Mouse (Mus musculus) C2C12 (cell line): Measurements from ENCODE around the gene Hoxb8. TPM values are rescaled to one million over a fixed set of nuclear protein-coding genes. Genes with fewer than 3 reads are reported as not detected.
A peak's percentile ranks its signal among the peaks of the same experiment; 100 is the strongest.

Experiments
- H3K27me3 ChIP-seq: one replicate; pipeline ENCODE4 v1.6.1; 2011; ENCODE audit not compliant: control insufficient read depth, insufficient read depth, insufficient read length
- H3K36me3 ChIP-seq: one replicate; pipeline ENCODE4 v1.6.1; 2011; ENCODE audit not compliant: control insufficient read depth, insufficient read depth
- H3K4me3 ChIP-seq: one replicate; pipeline ENCODE4 v1.5.1; 2011; ENCODE audit warnings: mild to moderate bottlenecking, control low read depth; ENCODE audit not compliant: poor library complexity, insufficient read depth, severe bottlenecking
- H3K79me2 ChIP-seq: one replicate; pipeline ENCODE4 v1.6.1; 2011; ENCODE audit not compliant: control insufficient read depth, insufficient read depth
- H3K79me3 ChIP-seq: one replicate; pipeline ENCODE4 v1.6.1; 2011; ENCODE audit warnings: low read depth, control low read depth
- H3ac ChIP-seq: one replicate; pipeline ENCODE3; 2011; ENCODE audit warnings: low read depth; ENCODE audit not compliant: control insufficient read depth, insufficient read length
- CEBPB ChIP-seq: IDR thresholded peaks from one replicate; pipeline ENCODE4 v1.6.1; 2011; ENCODE audit warnings: low read depth, mild to moderate bottlenecking, control low read depth, moderate library complexity
- CTCF ChIP-seq: IDR thresholded peaks from one replicate; pipeline ENCODE4 v1.5.1; 2011; ENCODE audit not compliant: control insufficient read depth, insufficient read depth, insufficient read length
- FOSL1 ChIP-seq: IDR thresholded peaks from one replicate; pipeline ENCODE4 v1.8.0; 2011; ENCODE audit warnings: mild to moderate bottlenecking, low read length; ENCODE audit not compliant: poor library complexity, insufficient read depth, severe bottlenecking
- MAX ChIP-seq: IDR thresholded peaks from one replicate; pipeline ENCODE4 v1.6.1; 2011; ENCODE audit warnings: mild to moderate bottlenecking, control low read depth
- MYOD1 ChIP-seq: IDR thresholded peaks from one replicate; pipeline ENCODE4 v1.6.1; 2011; ENCODE audit warnings: low read depth; ENCODE audit not compliant: control insufficient read depth, insufficient read length
- MYOG ChIP-seq: IDR thresholded peaks from one replicate; pipeline ENCODE4 v1.6.1; 2011; ENCODE audit not compliant: control insufficient read depth, insufficient read length; ENCODE audit errors: extremely low read depth
- USF1 ChIP-seq: IDR thresholded peaks from one replicate; pipeline ENCODE4 v1.6.1; 2011; ENCODE audit warnings: low read depth, mild to moderate bottlenecking, control low read depth, moderate library complexity
- polyA plus RNA-seq: library from polyadenylated mRNA; unstranded; fragments of >200 nt; fragmentation: generic; extraction: Trizol; gene quantifications from one replicate; pipeline ENCODE4 v1.2.1, GENCODE M21; 2012; ENCODE audit warnings: missing spikeins

Hoxb8 gene
- polyA plus RNA-seq, 1 experiment: 0.02 TPM

DNA sequence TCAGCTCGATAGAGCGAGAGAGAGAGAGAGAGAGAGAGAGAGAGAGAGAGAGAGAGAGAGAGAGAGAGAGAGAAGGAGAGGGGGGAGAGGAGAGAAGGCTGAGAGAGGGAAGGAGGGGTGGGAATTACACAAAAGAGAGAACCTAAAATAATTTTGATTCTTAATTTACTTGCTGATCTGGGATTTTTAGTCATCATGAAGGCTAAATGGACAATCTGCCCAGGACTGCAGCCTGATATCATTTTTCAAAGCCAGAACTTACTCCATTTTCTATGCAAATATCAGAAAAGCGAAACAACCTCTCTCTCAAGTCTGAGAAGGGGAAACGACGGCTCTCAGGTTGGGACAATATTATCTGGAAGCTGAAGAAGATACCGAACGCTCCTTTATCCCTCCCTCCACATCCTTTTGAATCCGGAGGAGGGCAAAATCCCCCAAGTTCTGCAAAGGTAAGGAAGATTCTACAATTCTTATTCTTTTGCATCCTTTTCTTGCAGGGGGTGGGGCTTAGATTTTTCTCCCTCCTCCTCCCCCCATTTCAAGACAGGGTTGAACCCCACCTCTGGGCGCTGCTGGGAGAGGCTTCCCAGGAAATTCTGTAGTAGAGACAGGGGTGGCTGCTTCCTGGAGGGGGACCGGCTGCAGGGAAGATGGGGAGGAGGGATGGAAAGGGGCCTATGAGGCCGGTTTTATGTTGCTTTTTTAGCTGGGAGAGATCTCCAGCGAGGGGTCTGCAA is 11.0 kb downstream of the Hoxb8 start:
- peak overlapping the region; percentile 52 for H3ac ChIP-seq
- no peak for TF ChIP-seq MYOD1
- TF ChIP-seq CEBPB: no peak
- TF ChIP-seq USF1: no peak
- no peak for TF ChIP-seq MYOG
- no peak for TF ChIP-seq MAX
- TF ChIP-seq FOSL1: no peak
- no peak for TF ChIP-seq CTCF
- no peaks in the 10 kb centered on the region for H3K79me3 ChIP-seq
- no peak overlapping the region for H3K4me3 ChIP-seq
- H3K27me3 ChIP-seq: peaks cover 88% of the 10 kb centered on the region
- no peaks in the 10 kb centered on the region for H3K36me3 ChIP-seq
- no peaks in the 10 kb centered on the region for H3K79me2 ChIP-seq

DNA sequence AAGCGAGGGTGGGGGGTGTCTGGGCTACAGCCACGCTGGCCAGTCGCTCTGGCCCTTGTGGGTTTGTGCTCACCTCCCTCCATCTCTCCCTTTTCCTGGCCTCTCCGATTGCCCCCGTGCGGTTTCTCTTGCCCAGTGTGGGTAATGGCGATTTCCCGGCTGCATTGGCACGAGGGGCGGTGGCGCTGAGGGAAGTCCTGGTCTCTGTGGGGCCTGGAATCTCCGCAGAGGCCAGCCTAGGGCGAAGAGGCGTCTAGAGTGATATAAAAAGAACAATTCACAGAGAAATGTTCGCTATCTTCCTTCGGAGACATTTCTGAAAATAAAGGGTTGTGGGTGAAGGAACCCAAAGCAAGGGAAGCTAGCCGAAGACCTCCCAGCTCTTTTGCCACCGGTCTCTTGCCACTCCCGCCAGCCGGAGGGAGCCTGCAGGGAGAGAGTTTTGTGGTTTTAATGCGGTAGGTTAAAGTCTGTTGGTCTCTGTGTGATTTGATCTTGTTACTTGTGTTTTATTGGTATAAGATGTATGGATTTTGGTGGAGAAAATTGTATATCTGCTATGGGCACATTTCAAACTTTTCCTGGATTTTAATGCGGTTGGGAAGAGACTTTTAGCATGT is 11.7 kb downstream of the Hoxb8 start:
- H3K79me3 ChIP-seq: no peaks in the 10 kb centered on the region
- no peaks in the 10 kb centered on the region for H3K79me2 ChIP-seq
- no peaks in the 10 kb centered on the region for H3K36me3 ChIP-seq
- H3K27me3 ChIP-seq: peaks cover 87% of the 10 kb centered on the region
- TF ChIP-seq USF1: no peak
- no peak for TF ChIP-seq CTCF
- TF ChIP-seq MYOD1: no peak
- TF ChIP-seq MYOG: no peak
- TF ChIP-seq CEBPB: no peak
- TF ChIP-seq FOSL1: no peak
- TF ChIP-seq MAX: no peak
- no peak overlapping the region for H3K4me3 ChIP-seq
- peak overlapping the region; percentile 52 for H3ac ChIP-seq

DNA sequence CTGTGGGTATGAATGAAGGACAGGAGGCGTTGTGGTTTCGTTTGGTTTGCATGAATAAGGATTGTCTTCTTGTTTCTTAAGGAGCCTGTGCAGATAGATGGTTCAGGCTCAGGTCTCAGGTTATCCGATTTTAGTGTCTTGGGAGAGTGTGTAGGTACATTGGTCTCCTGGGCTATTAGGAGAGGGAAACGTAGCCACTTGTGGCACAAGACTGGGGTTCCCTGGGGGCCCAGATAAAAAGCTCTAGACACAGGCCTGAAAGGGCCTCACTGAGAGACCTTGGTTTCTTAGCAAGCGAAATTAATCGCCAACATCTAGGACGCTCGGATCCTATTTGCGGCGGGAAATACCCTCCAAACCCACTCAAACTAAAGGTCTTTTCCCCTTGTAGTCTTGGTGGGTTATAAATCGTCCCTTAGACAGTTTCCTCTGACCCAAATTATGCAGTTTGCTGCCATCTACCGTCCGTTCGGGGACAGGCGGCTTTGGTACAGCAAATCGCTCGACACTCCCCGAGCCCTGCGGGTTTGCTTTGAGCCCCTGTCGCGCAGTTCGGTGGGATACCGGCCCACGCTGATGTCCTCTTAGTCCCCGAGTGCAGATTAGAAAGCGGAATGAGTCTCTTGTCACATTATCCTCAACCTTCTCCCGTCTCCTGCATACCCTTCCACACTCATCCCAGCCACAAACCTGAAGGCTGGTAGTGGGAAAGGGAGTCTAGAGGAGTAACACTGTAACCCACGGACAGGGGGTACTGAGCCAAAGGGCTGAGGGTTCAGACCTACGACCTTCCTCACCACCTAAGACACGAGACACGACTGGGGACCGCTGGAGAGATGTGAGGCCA is 12.8 kb downstream of the Hoxb8 start:
- peaks cover 87% of the 10 kb centered on the region for H3K27me3 ChIP-seq
- H3K79me3 ChIP-seq: no peaks in the 10 kb centered on the region
- H3K36me3 ChIP-seq: no peaks in the 10 kb centered on the region
- H3K79me2 ChIP-seq: no peaks in the 10 kb centered on the region
- TF ChIP-seq CEBPB: no peak
- peak; percentile 70 for TF ChIP-seq CTCF
- no peak overlapping the region for H3ac ChIP-seq
- H3K4me3 ChIP-seq: no peak overlapping the region

DNA sequence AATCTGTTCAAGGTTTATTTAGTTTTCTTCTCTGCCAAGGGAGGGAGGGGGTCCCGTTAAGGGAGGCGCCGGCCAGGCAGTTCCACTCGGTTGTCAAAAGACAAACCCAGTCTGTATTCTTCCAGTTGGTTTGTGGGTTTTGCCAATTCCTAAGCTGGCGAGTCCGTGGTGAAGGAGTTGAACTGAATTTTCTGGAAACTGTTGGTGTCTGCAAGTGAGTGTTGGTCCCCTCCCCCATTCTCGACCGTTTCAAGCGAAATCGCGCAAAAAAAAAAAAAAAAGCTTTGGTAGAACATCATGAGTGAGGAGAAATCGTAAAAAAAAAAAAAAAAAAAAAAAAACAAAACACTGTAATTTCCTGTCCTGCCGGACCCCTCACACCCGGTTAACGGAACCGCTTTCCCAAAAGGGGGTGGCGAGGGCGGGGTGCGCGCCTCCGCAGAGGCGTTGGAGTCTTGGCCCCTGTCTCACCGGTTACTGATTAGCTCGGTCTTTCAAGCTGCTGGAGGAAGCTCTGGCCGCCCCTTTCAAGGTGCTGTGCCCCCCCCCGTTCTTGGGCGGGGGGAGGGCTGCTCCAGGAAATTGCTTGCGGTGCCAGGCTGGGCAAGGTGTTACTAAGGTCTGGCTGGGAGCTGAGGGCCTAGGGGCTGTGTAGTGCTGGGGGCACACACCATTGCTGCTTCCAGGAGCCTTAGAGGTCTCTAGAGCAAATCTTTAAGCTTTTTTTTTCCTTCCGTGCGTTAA is 13.6 kb downstream of the Hoxb8 start:
- Histone ChIP-seq H3K4me3 (no peak overlapping the region), H3K79me2 (no peaks in the 10 kb centered on the region), H3K36me3 (no peaks in the 10 kb centered on the region), H3K27me3 (peaks cover 90% of the 10 kb centered on the region), H3K79me3 (no peaks in the 10 kb centered on the region), H3ac (peak overlapping the region; percentile 37)
- TF ChIP-seq MYOG (no peak), FOSL1 (no peak), MAX (no peak), MYOD1 (no peak), CTCF (no peak), USF1 (no peak), CEBPB (no peak)

- H3ac ChIP-seq: no peak overlapping the region
- TF ChIP-seq MYOG (no peak), MYOD1 (no peak), USF1 (no peak), CTCF (no peak), CEBPB (no peak), MAX (no peak), FOSL1 (no peak)
- no peaks in the 10 kb centered on the region for H3K36me3 ChIP-seq
- H3K4me3 ChIP-seq: no peak overlapping the region
- H3K27me3 ChIP-seq: peaks cover 92% of the 10 kb centered on the region
- H3K79me2 ChIP-seq: no peaks in the 10 kb centered on the region
- H3K79me3 ChIP-seq: no peaks in the 10 kb centered on the region
These were observed 15.3 kb downstream of the Hoxb8 start for GRCm38 (mm10) chr11:96296997-96297396.

DNA sequence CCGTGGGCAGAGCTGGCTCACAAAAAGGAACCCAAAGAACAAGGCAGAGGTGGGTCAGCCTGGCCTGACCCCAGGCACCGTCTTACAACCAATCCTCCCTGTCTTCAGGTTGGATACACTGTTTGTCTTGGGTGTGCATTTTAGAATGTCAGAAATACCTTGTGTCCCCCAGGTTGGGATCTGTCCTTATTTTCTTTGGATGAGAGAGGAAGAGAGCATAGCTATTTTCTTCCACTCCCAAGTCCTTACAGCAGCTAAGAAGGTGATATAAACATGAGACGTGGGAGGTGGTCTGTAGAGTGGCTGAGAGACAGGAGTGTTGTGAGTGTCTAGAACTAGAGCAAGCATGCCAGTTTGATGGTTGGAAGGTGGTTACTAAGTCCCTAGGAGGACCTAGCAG is 15.7 kb downstream of the Hoxb8 start:
- no peak overlapping the region for H3K4me3 ChIP-seq
- H3K27me3 ChIP-seq: peaks cover 93% of the 10 kb centered on the region
- no peaks in the 10 kb centered on the region for H3K79me3 ChIP-seq
- no peaks in the 10 kb centered on the region for H3K36me3 ChIP-seq
- no peak for TF ChIP-seq CEBPB
- TF ChIP-seq MYOG: no peak
- no peak for TF ChIP-seq MAX
- no peak for TF ChIP-seq MYOD1
- TF ChIP-seq USF1: no peak
- no peak for TF ChIP-seq FOSL1
- no peak for TF ChIP-seq CTCF
- H3K79me2 ChIP-seq: no peaks in the 10 kb centered on the region
- H3ac ChIP-seq: no peak overlapping the region
